Mouse (Mus musculus) cerebellum, adult 2 months (tissue): ENCODE measurements around the gene Ezh1. TPM values are rescaled to one million over a fixed set of nuclear protein-coding genes. Genes with fewer than 3 reads are reported as not detected.
A peak's percentile ranks its signal among the peaks of the same experiment; 100 is the strongest.

Experiments
- DNase-seq, 2 experiments: peaks; one replicate each; pipeline ENCODE4 v3.0.0; 2021
- H3K27ac ChIP-seq: fragments of 200-500 bp; 2 replicates; pipeline ENCODE4 v1.5.1; 2012; ENCODE audit warnings: low read length, control low read depth, inconsistent platforms; ENCODE audit not compliant: insufficient read depth
- H3K27me3 ChIP-seq: fragments of 200-500 bp; 2 replicates; pipeline ENCODE4 v1.6.1; 2012; ENCODE audit warnings: inconsistent platforms, mild to moderate bottlenecking, low read length, moderate library complexity; ENCODE audit not compliant: control insufficient read depth, insufficient read depth
- H3K4me1 ChIP-seq: fragments of 200-500 bp; 2 replicates; pipeline ENCODE4 v1.6.1; 2011; ENCODE audit warnings: low read length; ENCODE audit not compliant: control insufficient read depth, insufficient read depth
- H3K4me3 ChIP-seq: fragments of 200-500 bp; replicated peaks from 2 replicates; pipeline ENCODE3; 2011; ENCODE audit warnings: mild to moderate bottlenecking, low read depth, low read length, control low read depth; ENCODE audit not compliant: insufficient read depth
- CTCF ChIP-seq: fragments of 200-500 bp; IDR thresholded peaks from 2 replicates; pipeline ENCODE4 v1.5.1; 2011; ENCODE audit warnings: low read depth, mild to moderate bottlenecking, control low read depth, low read length, moderate library complexity, borderline replicate concordance; ENCODE audit not compliant: insufficient read depth
- POLR2A ChIP-seq: fragments of 200-500 bp; IDR thresholded peaks from 2 replicates; pipeline ENCODE4 v1.6.1; 2011; ENCODE audit warnings: low read length, control low read depth, borderline replicate concordance; ENCODE audit not compliant: insufficient read depth
- WGBS: fragments of 180-500 bp; shearing (Covaris S2); methylation state at CpG from one replicate; pipeline ENCODE4 v1.1.7; 2018; 5-methylcytosine and 5-hydroxymethylcytosine counted together
- polyA plus RNA-seq: library from polyadenylated mRNA; depleted of rRNA; stranded (reverse); fragments of >200 nt; gene quantifications from 2 replicates; pipeline ENCODE4 v1.2.3, GENCODE M21; 2012; rRNA removed

The Ezh1 gene
- polyA plus RNA-seq, 1 experiment = 64.4 TPM

DNA sequence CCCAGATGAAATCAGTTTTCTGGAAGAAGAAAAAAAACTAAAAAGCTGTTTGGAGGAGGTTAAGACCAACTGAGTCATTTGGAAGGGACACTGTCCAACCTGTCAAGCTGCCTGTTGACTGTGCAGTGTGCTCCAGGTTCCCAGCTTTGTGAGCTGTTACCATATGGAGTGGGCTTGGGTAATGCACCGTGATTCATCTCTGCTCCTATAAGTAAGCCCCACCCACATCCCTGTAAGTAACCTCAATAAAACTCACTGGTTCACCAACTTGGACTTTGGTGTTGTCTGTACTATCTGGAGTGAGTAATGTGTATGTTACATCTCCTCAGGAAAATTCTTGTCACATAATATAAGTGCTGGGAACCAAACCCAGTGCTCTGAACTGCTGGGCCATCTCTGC, 73.4 kb downstream of the Ezh1 start:
- no peak overlapping the region for H3K4me3 ChIP-seq
- H3K4me1 ChIP-seq = no peaks in the 10 kb centered on the region; the same call in 1 of the 2 replicates
- WGBS = 59% methylated on average over 1 of the region's 1 CpGs
- TF ChIP-seq POLR2A (no peak), CTCF (no peak)
- no peak overlapping the region for H3K27ac ChIP-seq
- H3K27me3 ChIP-seq = no peaks in the 10 kb centered on the region
- DNase-seq = no peak

DNA sequence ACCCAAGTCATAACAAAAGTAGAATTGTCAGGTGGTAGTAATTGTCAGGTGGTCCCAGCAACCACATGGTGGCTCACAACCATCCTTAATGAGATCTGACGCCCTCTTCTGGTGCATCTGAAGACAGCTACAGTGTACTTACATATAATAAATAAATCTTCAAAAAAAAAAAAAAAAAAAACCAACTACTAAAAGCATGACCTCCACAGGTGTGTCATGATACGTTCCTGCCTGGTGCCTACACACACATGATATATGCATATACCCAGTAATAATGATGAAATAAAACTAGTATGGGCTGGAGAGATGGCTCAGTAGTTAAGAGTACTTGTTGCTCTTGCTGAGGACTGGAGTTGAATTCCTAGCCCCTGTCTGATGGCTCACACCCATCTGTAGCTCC, 75.2 kb downstream of the Ezh1 start:
- DNase-seq = no peak
- 59% methylated on average over 2 of the region's 2 CpGs for WGBS
- no peak for TF ChIP-seq POLR2A
- TF ChIP-seq CTCF = no peak
- Histone ChIP-seq H3K4me1 (no peaks in the 10 kb centered on the region; the same call in 1 of the 2 replicates), H3K4me3 (no peak overlapping the region), H3K27me3 (no peaks in the 10 kb centered on the region), H3K27ac (no peak overlapping the region)

DNA sequence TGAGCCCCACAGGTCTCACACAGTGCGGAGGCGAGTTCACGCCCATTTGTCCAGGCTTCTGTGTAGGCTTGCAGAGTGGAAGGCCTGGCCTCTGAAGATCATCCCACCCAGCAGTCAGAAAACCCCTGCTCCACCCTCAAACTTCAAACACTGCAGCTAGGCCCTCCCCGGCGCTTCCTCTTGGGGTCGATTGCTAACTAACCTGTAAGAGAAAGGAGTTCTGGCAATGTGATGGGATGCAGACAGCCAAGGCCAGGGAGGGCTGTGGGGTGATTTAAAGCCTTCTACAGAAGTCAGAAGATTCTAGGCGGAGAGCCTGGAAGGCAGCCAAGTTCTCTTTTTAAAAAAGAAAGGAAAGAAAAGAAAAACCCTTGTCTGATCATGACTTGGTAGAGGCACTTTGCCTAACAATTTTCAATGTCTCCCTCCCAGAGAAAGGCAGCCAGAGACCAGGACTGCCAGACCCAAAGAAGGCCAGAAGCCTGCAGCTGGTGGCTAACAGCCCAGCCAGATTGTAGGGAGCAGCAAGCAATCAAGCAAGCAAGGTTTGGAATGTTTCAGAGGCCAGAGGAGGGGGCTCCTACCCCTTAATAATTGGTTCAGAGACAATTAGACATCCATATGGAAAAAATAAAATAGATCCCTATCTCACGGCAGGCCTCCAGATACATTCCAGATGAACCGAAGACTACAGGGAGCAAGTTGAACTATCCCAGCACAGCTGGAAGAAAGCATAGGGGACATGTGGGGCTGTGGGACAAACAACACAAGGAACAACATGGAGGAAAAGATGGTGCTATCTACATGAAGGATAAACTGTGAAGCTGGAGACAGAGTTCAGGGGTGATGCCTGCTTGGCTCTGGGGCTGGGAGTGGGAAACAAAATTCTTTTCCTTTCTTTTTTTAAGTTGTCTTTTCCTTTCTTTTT, 76.8 kb downstream of the Ezh1 start:
- Histone ChIP-seq H3K27me3 (no peaks in the 10 kb centered on the region), H3K27ac (no peak overlapping the region), H3K4me1 (no peaks in the 10 kb centered on the region), H3K4me3 (no peak overlapping the region)
- 53% methylated on average over 9 of the region's 9 CpGs for WGBS
- no peak for DNase-seq
- no peak for TF ChIP-seq CTCF
- TF ChIP-seq POLR2A = no peak

DNA sequence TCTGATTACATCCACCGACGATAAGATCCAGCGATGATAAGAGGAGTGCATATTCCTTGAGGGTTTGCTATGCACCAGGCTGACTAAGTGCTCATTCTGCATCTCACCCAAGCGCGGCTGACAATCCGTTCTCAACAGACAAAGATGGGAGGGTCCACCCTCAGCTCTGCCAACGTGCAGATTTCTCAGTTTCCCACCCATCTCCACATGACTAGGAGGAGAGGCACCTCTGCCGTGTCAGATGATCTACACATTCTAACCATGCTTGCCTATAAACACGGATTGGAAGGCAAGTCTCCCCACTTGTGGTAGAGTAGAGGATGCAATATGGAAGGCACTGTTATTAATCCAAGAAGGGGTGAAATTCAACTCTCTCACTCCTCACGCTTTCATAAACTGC, 77.5 kb downstream of the Ezh1 start:
- TF ChIP-seq POLR2A (no peak), CTCF (no peak)
- Histone ChIP-seq H3K27me3 (no peaks in the 10 kb centered on the region), H3K27ac (no peak overlapping the region), H3K4me3 (no peak overlapping the region), H3K4me1 (no peaks in the 10 kb centered on the region)
- 76% methylated on average over 10 of the region's 10 CpGs for WGBS
- no peak for DNase-seq

DNA sequence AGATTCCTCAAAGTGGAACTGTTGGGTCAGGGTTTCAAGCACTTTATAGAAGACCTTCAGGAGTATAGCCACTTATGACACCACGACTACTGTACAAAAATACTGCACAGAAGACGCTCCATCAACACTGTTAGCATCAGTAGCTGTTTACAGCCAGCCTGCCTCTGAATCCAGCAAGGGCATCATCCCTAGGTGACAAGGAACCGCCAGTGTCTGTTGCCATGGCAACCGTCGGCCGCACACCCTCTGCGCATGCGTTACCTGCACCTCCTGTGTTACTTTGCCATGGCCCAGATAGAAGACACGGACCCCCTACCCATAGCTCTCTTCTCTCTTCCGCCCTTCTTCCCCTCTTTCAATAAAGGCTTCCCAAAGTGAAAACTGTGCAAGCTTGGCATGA, 79.9 kb downstream of the Ezh1 start:
- no peaks in the 10 kb centered on the region for H3K27me3 ChIP-seq
- H3K27ac ChIP-seq = no peak overlapping the region
- TF ChIP-seq POLR2A = no peak
- TF ChIP-seq CTCF = no peak
- DNase-seq = no peak
- H3K4me1 ChIP-seq = no peaks in the 10 kb centered on the region
- 29% methylated on average over 10 of the region's 10 CpGs for WGBS
- no peak overlapping the region for H3K4me3 ChIP-seq

DNA sequence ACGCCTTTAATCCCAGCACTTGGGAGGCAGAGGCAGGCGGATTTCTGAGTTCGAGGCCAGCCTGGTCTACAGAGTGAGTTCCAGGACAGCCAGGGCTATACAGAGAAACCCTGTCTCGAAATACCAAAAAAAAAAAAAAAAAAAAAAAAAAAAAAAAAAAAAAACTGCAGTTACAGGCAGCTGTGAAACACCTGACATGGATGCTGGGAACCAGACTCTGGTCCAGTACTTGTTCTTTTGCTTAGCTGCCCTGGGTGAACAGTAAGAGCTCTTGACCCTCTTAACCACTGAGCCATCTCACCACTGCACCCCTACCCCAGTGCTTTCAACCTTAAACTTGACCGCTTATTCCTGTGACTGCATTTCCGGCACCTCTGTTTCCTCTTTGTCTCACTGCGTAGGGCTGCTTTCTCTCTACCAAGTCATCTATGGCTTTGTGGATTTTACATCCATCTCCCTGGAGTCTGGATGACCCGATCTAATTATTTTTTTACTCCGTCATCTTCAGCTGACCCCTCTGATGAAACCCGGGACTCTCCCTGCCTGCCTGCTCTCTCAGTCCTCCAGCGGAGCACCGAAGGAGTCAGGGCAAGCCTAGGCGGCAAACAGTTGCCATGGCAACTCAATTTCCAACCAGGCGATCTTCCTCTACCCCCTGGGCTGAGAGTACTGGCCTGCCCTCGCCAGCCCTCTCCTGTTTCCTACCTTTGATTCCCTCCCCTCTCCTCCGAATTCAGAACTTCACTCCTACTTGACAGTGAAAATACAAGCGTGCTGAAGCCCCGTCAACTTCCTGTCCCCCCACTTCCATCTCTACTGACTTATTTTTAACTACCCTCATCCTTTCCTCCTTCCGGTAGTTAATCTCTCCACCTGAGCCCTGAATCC, 82.7 kb downstream of the Ezh1 start:
- Histone ChIP-seq H3K27ac (no peak overlapping the region), H3K4me1 (peaks cover 4% of the 10 kb centered on the region; the same call in 1 of the 2 replicates), H3K4me3 (peak overlapping the region; percentile 3), H3K27me3 (no peaks in the 10 kb centered on the region)
- TF ChIP-seq CTCF (no peak), POLR2A (no peak)
- 28% methylated on average over 19 of the region's 19 CpGs for WGBS
- DNase-seq = peak; percentile 60 to 75

DNA sequence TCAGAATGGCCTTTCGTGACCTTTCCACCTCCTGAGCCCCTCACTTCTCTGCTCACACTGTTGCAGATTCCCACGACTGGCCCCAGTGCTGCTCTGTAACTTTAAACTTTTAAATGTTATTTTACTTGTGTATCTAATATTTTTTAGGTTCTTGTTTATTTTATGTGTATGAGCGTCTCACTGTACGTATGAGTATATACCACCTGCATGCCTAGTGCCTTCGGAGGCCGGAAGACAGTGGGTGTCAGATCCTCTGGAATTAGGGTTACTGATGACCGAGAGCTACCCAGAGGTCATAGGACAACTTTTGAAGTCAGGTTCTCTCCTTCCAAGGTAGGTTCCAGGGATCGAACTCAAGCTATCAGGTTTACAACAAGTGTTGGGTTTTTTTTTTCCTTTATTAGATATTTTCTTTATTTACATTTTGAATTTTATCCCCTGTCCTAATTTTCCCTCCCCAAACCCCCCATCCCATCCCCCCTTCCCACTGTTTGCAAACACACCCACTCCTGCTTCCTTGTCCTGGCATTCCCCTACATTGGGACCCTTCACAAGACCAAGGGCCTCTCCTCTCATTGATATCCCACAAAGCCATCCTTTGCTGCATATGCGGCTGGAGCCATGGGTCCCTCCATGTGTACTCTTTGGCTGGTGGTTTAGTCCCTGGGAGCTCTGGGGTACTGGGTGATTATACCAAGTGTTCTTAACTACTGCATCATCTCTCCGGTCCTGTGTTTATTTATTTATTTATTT, 83.9 kb downstream of the Ezh1 start:
- DNase-seq = no peak
- H3K27me3 ChIP-seq = no peaks in the 10 kb centered on the region

More for the DNA sequence above, 83.9 kb downstream of the Ezh1 start:
- Histone ChIP-seq H3K27ac (no peak overlapping the region), H3K4me3 (no peak overlapping the region), H3K4me1 (peaks cover 4% of the 10 kb centered on the region; the same call in 1 of the 2 replicates)
- 93% methylated on average over 10 of the region's 10 CpGs for WGBS
- TF ChIP-seq CTCF (no peak), POLR2A (no peak)

Other genes starting within 250 kb of the Ezh1 start
- gene Atp6v0a1, start 217.0 kb downstream of the Ezh1 start, polyA plus RNA-seq = 294 and 298 TPM in 2 replicates
- 12.7 and 15.8 TPM in 2 replicates for gene Naglu, start 156.5 kb downstream of the Ezh1 start, polyA plus RNA-seq
- gene Hsd17b1, start 148.1 kb downstream of the Ezh1 start, polyA plus RNA-seq = 0.84 and 0.93 TPM in 2 replicates
- gene Coasy, start 143.9 kb downstream of the Ezh1 start, polyA plus RNA-seq = 34.1 and 36.7 TPM in 2 replicates
- 54.9 and 55.8 TPM in 2 replicates for gene Mlx, start 139.2 kb downstream of the Ezh1 start, polyA plus RNA-seq
- 4.7 and 5.3 TPM in 2 replicates for gene Psmc3ip, start 131.0 kb downstream of the Ezh1 start, polyA plus RNA-seq
- gene Retreg3, start 106.6 kb downstream of the Ezh1 start, polyA plus RNA-seq = 87.3 and 90.1 TPM in 2 replicates
- gene Tubg1, start 106.5 kb downstream of the Ezh1 start, polyA plus RNA-seq = 39.1 and 39.3 TPM in 2 replicates
- gene Tubg2, start 70.6 kb downstream of the Ezh1 start, polyA plus RNA-seq = 44.3 and 47.8 TPM in 2 replicates
- 151 and 169 TPM in 2 replicates for gene Cntnap1, start 55.9 kb downstream of the Ezh1 start, polyA plus RNA-seq
- gene Plekhh3, start 55.1 kb downstream of the Ezh1 start, polyA plus RNA-seq = 67.6 and 71.0 TPM in 2 replicates
- 0.82 and 1.0 TPM in 2 replicates for gene Ccr10, start 51.0 kb downstream of the Ezh1 start, polyA plus RNA-seq
- 50.3 and 52.7 TPM in 2 replicates for gene Ramp2, start 19.6 kb upstream of the Ezh1 start, polyA plus RNA-seq
- 66.8 and 67.0 TPM in 2 replicates for gene Vps25, start 27.2 kb upstream of the Ezh1 start, polyA plus RNA-seq
- 2.6 and 3.1 TPM in 2 replicates for gene Wnk4, start 34.1 kb upstream of the Ezh1 start, polyA plus RNA-seq
- 0.65 TPM in 2 replicates for gene Cntd1, start 52.5 kb upstream of the Ezh1 start, polyA plus RNA-seq
- gene Coa3, start 52.7 kb upstream of the Ezh1 start, polyA plus RNA-seq = 174 and 218 TPM in 2 replicates
- gene Becn1, start 75.8 kb upstream of the Ezh1 start, polyA plus RNA-seq = 122 and 132 TPM in 2 replicates
- gene Psme3, start 89.8 kb upstream of the Ezh1 start, polyA plus RNA-seq = 98.4 and 100 TPM in 2 replicates
- 2.9 and 3.0 TPM in 2 replicates for gene Aoc2, start 98.6 kb upstream of the Ezh1 start, polyA plus RNA-seq
- 0.75 and 0.76 TPM in 2 replicates for gene Aoc3, start 104.1 kb upstream of the Ezh1 start, polyA plus RNA-seq
- gene G6pc, start 141.1 kb upstream of the Ezh1 start, polyA plus RNA-seq = 0.08 TPM in 1 of 2 replicates, not detected in the other
- gene Aarsd1, start 191.2 kb upstream of the Ezh1 start, polyA plus RNA-seq = 53.2 and 55.3 TPM in 2 replicates
- gene Gm27029, start 198.3 kb upstream of the Ezh1 start, polyA plus RNA-seq = 2.9 and 3.1 TPM in 2 replicates
- 31.8 and 32.0 TPM in 2 replicates for gene Rundc1, start 198.6 kb upstream of the Ezh1 start, polyA plus RNA-seq
- 1.2 and 1.8 TPM in 2 replicates for gene Ptges3l, start 198.9 kb upstream of the Ezh1 start, polyA plus RNA-seq
- 400 and 422 TPM in 2 replicates for gene Rpl27, start 215.8 kb upstream of the Ezh1 start, polyA plus RNA-seq
- gene Ifi35, start 221.9 kb upstream of the Ezh1 start, polyA plus RNA-seq = 6.2 and 6.3 TPM in 2 replicates
- 216 and 275 TPM in 2 replicates for gene Rnd2, start 238.5 kb upstream of the Ezh1 start, polyA plus RNA-seq
- 44.6 and 49.2 TPM in 2 replicates for gene Vat1, start 239.8 kb upstream of the Ezh1 start, polyA plus RNA-seq